Mouse (Mus musculus) neural tube, embryonic 13.5 days (tissue): ENCODE results near the gene Polm. TPM values are rescaled to one million over a fixed set of nuclear protein-coding genes. Genes with fewer than 3 reads are reported as not detected.
A peak's percentile ranks its signal among the peaks of the same experiment; 100 is the strongest.

ENCODE experiments used
- ATAC-seq: fragments of 200-750 bp; cut with Nextera tagmentation; 2 replicates; pipeline ENCODE4 v1.8.0; 2017; ENCODE audit warnings: low read depth, mild to moderate bottlenecking, moderate TSS enrichment, moderate library complexity
- H3K27ac ChIP-seq: fragments of 300-500 bp; sonication (generic); replicated peaks from 2 replicates; pipeline ENCODE4 v1.5.1; 2015; ENCODE audit warnings: moderate library complexity, mild to moderate bottlenecking, inconsistent platforms
- H3K27me3 ChIP-seq: fragments of 300-500 bp; sonication (generic); 2 replicates; pipeline ENCODE4 v1.6.1; 2015; ENCODE audit warnings: mild to moderate bottlenecking, inconsistent platforms
- H3K36me3 ChIP-seq: fragments of 300-500 bp; sonication (generic); 2 replicates; pipeline ENCODE4 v1.6.1; 2015; ENCODE audit warnings: mild to moderate bottlenecking, inconsistent platforms
- H3K4me1 ChIP-seq: fragments of 300-500 bp; sonication (generic); replicated peaks from 2 replicates; pipeline ENCODE4 v1.6.1; 2015; ENCODE audit warnings: inconsistent platforms
- H3K4me2 ChIP-seq: fragments of 300-500 bp; sonication (generic); 2 replicates; pipeline ENCODE4 v1.6.1; 2015; ENCODE audit warnings: inconsistent platforms, mild to moderate bottlenecking, moderate library complexity
- H3K4me3 ChIP-seq: fragments of 300-500 bp; sonication (generic); 2 replicates; pipeline ENCODE4 v1.5.1; 2015; ENCODE audit warnings: mild to moderate bottlenecking, inconsistent platforms
- H3K9ac ChIP-seq: fragments of 300-500 bp; sonication (generic); 2 replicates; pipeline ENCODE4 v1.6.1; 2015; ENCODE audit warnings: moderate library complexity, mild to moderate bottlenecking, inconsistent platforms
- H3K9me3 ChIP-seq: fragments of 300-500 bp; sonication (generic); 2 replicates; pipeline ENCODE4 v1.6.1; 2016; ENCODE audit warnings: inconsistent platforms
- WGBS: fragments of 180-500 bp; shearing (Covaris S2); methylation state at CpG from one replicate; pipeline ENCODE4 v1.1.7; 2015; 5-methylcytosine and 5-hydroxymethylcytosine counted together
- polyA plus RNA-seq: library from polyadenylated mRNA; unstranded; fragments of >200 nt; fragmentation: Nextera tagmentation; extraction: Ambion mirVana; gene quantifications from 2 replicates; pipeline ENCODE4 v1.2.1, GENCODE M21; 2015

The Polm gene
- polyA plus RNA-seq, 1 experiment from 2014 or later: 5.0 TPM

DNA sequence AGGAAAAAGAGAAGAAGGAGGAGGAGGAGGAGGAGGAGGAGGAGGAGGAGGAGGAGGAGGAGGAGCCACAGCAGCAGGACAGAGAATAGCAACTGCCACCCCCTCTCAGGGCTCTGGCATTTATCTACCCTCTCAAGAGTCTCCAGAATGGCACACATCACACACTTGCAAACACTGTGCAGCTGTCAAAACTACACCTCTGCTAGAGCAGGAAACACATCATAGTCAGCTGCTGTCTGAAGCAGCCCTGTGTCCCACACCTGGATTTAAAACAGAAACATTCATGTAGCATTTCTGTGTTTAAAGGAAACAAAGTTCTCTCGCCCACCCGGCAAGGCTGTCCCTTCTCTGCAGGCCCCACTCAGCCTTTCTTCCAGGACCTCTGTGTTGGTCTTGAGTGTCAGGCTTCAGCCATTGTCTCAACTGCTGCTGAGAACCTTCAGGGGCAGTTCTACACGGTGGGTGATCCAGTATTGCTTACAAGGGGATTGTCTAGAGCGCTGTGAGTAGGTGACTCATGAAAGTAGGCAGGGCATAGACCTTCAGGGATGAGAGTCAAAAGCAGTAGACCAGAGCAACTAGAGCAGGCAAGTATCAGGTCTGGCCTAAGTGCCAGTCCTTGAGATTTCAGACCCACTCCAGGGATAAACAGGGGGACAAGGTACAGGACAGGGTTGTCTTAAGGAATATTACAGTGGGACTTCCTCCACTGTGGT is 13.4 kb upstream of the Polm start:
- no peaks in the 10 kb centered on the region for H3K9me3 ChIP-seq
- no peak for ATAC-seq
- no peaks in the 10 kb centered on the region for H3K4me1 ChIP-seq
- WGBS: 71% methylated on average over 4 of the region's 4 CpGs
- H3K4me3 ChIP-seq: no peak overlapping the region
- H3K9ac ChIP-seq: no peak overlapping the region
- H3K27ac ChIP-seq: no peak overlapping the region
- no peaks in the 10 kb centered on the region for H3K36me3 ChIP-seq
- H3K4me2 ChIP-seq: no peak overlapping the region
- no peaks in the 10 kb centered on the region for H3K27me3 ChIP-seq

DNA sequence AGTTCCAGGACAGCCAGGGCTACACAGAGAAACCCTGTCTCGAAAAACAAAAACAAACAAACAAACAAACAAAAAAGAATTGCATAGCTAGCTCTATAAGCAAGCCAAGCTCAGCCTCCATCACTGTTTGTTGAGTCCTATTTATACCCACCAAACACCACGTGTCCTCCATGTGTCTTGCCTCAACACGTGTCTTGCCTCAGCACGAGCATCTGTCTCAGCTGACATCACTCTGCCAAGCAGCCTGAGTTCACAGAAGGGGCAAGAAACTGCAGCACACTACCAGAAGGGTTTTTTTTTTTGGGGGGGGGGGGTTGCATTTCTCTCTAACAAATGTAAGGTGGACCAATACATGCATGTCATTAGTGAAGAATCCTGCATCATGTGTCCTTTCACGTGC is 12.6 kb upstream of the Polm start:
- H3K4me2 ChIP-seq: no peak overlapping the region
- H3K4me1 ChIP-seq: no peaks in the 10 kb centered on the region
- H3K27ac ChIP-seq: no peak overlapping the region
- 66% methylated on average over 5 of the region's 5 CpGs for WGBS
- no peaks in the 10 kb centered on the region for H3K36me3 ChIP-seq
- no peak for ATAC-seq
- no peak overlapping the region for H3K4me3 ChIP-seq
- H3K9me3 ChIP-seq: no peaks in the 10 kb centered on the region
- no peak overlapping the region for H3K9ac ChIP-seq
- H3K27me3 ChIP-seq: no peaks in the 10 kb centered on the region

DNA sequence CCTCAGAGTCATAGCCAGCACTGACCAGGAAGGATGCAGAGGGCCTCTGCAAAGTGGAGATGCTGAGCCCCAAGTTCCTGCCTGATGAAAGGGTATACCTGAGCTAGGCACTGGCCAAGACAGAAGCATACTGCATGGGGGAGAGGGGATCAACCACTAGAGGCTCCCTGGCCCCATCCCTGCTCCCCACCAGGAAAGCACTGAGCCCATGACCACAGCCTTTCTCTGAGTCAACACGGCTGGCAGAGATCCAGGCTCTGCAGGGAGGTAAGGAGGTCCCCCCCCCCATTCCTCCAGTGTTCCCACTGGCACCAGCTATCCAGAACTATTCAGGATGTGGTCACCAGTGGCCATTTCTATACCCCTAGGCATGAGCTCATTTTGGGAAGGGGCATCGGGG is 11.5 kb upstream of the Polm start:
- ATAC-seq: 0 out of 2 replicates have a peak, but pooled peaks have one; percentile 19
- no peaks in the 10 kb centered on the region for H3K27me3 ChIP-seq
- WGBS: 76% methylated on average over 2 of the region's 2 CpGs

DNA sequence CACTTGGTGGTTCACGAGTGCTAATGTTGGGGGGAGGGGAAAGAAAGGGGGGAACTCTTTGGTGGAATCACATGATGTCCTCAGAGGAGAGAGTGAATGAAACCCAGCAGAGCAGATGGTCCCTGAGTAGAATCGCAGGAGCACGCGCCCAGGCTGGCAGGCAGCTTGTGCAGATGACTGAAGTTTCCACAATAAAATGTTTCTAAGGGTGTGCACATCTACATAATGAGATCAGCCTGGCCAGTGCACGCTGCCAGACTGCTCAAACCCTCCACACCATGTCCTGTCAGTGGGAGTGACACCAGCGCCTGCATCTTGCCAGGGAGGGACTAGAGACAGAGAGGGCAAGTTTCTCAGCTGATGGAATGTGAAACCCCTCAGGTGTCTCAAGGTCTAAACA is 10.9 kb upstream of the Polm start:
- Histone ChIP-seq H3K9ac (no peak overlapping the region), H3K27ac (no peak overlapping the region), H3K4me3 (no peak overlapping the region), H3K4me2 (no peak overlapping the region), H3K9me3 (no peaks in the 10 kb centered on the region), H3K27me3 (no peaks in the 10 kb centered on the region), H3K4me1 (no peaks in the 10 kb centered on the region), H3K36me3 (no peaks in the 10 kb centered on the region)
- peak; percentile 47; the same call in 1 of the 2 replicates for ATAC-seq
- 48% methylated on average over 6 of the region's 6 CpGs for WGBS

More for the DNA sequence above, 11.5 kb upstream of the Polm start:
- Histone ChIP-seq H3K4me2 (no peak overlapping the region), H3K4me1 (no peaks in the 10 kb centered on the region), H3K4me3 (no peak overlapping the region), H3K27ac (no peak overlapping the region), H3K36me3 (no peaks in the 10 kb centered on the region), H3K9me3 (no peaks in the 10 kb centered on the region), H3K9ac (no peak overlapping the region)

DNA sequence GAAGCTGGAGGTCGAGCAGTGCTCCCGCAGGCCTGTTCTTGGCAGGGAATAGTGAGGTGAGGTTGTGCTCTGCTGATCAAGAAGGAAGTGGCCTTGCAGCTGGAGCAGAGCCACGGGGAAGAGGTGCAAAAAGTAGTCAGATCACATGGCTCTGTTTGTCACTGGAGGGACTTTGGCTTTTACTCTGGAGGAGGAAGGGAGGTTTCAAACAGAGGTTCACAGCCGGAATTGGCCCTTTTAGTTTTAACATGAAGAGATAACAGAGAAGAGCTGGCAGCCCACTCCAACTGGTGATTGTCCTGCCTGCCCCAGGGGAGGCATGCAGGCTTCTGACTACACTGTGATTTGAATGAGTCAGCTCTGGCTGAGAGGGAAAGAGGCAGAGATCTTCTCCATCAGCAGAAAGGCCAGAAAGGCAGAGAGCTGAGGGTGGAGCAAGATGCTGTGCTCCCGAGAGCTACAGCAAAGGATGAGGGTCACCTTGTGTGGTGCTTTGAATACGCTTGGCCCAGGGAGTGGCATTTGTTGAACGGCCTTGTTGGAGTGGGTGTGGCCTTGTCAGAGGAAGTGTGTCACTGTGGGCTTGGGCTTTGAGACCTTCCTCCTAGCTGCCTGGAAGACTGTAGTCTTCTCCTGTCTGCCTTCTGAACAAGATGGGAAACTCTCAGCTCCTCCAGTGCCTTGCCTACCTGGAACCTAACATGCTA is 9.0 kb upstream of the Polm start:
- Histone ChIP-seq H3K4me3 (no peak overlapping the region), H3K27ac (no peak overlapping the region), H3K36me3 (no peaks in the 10 kb centered on the region), H3K4me1 (no peaks in the 10 kb centered on the region), H3K27me3 (no peaks in the 10 kb centered on the region), H3K9me3 (no peaks in the 10 kb centered on the region), H3K4me2 (no peak overlapping the region), H3K9ac (no peak overlapping the region)
- ATAC-seq: no peak
- WGBS: 78% methylated on average over 7 of the region's 7 CpGs

DNA sequence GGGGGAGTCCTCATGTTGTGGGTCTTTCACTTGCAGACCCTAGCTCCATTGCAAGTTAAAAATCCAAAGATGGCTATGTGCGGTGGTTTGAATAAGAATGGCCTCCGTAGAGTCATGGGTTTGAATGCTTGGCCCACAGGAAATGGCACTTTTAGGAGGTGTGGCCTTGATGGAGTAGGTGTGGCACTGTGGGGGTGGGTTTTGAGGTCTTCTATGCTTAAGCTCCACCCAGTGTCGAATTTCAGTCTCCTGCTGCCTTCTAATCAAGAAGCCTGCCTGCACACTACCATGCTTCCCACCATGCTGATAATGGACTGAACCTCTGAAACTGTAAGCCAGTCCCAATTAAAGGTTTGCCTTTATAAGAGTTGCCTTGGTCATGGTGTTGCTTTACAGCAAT is 5.3 kb upstream of the Polm start:
- H3K4me1 ChIP-seq: no peaks in the 10 kb centered on the region
- H3K4me2 ChIP-seq: no peak overlapping the region
- no peak for ATAC-seq
- no peak overlapping the region for H3K4me3 ChIP-seq
- no peaks in the 10 kb centered on the region for H3K9me3 ChIP-seq
- 82% methylated on average over 3 of the region's 3 CpGs for WGBS
- no peak overlapping the region for H3K9ac ChIP-seq
- no peaks in the 10 kb centered on the region for H3K27me3 ChIP-seq
- H3K27ac ChIP-seq: no peak overlapping the region
- H3K36me3 ChIP-seq: no peaks in the 10 kb centered on the region

DNA sequence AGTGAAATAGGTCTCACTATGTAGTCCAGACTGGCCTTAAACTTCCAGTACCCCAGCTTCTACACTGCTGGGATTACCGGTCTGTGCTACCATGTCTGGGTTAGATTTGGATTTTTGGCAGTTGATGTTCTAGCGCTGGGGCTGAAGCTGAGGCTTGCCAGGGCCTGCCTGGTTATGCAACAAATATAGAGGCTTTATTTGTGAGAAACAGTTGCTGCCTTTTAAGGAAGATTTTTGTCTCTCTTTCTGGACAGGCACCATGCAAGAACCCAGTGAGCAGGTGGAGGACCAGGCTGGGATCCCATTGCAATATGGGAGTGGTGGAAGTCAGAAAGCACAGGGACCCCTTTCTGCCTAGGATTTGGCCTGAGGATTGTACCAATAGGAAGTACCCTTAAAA is 3.9 kb upstream of the Polm start:
- no peak for ATAC-seq
- Histone ChIP-seq H3K9ac (no peak overlapping the region), H3K4me3 (no peak overlapping the region), H3K27me3 (no peaks in the 10 kb centered on the region), H3K36me3 (no peaks in the 10 kb centered on the region), H3K27ac (no peak overlapping the region), H3K4me2 (no peak overlapping the region), H3K9me3 (no peaks in the 10 kb centered on the region), H3K4me1 (peaks cover 6% of the 10 kb centered on the region)
- WGBS: 97% methylated on average over 2 of the region's 2 CpGs

DNA sequence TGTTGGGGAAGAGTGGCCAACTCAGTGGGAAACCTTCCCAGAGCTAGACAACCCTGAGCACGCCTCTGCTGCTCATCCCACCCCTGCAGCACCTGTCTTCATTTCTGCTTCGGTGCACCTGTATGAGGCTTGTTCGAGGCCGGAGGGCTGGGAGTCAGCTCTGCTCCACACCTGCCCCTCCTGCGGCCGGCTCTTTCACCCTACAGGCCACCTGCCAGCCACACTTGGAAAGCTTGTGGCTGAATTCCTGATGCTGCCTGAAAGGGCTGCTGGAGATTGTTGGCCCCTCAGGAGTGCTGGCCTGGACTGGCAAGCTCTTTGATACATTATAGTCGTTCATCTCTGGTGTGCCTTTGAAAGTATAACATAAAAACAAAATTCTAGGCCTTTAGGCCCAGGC is 2.5 kb upstream of the Polm start:
- Histone ChIP-seq H3K4me3 (no peak overlapping the region), H3K9ac (no peak overlapping the region), H3K4me2 (no peak overlapping the region), H3K36me3 (no peaks in the 10 kb centered on the region), H3K9me3 (no peaks in the 10 kb centered on the region), H3K4me1 (peaks cover 13% of the 10 kb centered on the region), H3K27me3 (no peaks in the 10 kb centered on the region), H3K27ac (no peak overlapping the region)
- no peak for ATAC-seq
- WGBS: 87% methylated on average over 7 of the region's 7 CpGs

DNA sequence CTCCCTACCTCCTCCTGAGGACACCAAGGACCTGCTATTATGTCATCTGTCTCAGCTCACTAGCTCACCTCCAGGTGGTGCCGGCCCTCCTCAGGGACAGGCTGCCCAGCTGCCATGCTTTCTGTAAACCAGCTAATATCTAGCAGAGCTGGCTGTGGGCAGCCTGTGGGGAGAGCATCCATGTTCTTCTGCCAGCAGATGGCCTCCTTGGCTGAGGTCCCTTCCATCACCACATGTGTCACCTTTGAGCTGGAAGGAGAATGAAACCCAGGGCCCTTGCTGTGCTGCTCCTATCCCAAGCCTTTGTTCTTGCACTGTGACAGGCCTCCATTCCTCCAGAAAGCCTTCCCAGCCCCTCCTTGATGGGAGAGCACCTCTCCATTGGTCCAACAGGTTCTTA is 1.7 kb downstream of the Polm start:
- no peak overlapping the region for H3K9ac ChIP-seq
- no peak overlapping the region for H3K4me3 ChIP-seq
- no peaks in the 10 kb centered on the region for H3K27me3 ChIP-seq
- no peaks in the 10 kb centered on the region for H3K9me3 ChIP-seq
- WGBS: 60% methylated on average over 1 of the region's 1 CpGs
- H3K4me2 ChIP-seq: no peak overlapping the region
- no peak overlapping the region for H3K27ac ChIP-seq
- H3K36me3 ChIP-seq: peaks cover 19% of the 10 kb centered on the region
- ATAC-seq: no peak
- peaks cover 13% of the 10 kb centered on the region for H3K4me1 ChIP-seq

DNA sequence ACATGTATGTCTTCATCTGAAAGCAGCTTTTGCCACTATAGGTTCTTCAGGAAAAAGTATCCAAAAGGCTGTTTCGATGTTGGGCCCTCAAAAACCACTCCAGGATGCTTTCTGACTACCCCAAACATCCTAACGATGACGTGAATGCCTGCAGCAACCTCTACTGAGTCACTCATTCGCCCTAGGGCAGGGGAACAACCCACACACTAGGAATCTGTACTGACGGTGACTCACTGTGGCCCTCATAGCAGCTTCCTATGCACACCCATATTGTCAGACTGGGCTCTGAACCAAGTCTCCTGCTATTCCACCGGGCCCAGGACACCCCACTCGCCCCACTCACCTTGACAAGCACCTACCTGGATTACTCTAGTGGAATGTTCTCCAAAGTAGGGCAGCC is 2.8 kb downstream of the Polm start:
- Histone ChIP-seq H3K27ac (no peak overlapping the region), H3K9me3 (no peaks in the 10 kb centered on the region), H3K27me3 (no peaks in the 10 kb centered on the region), H3K4me2 (no peak overlapping the region), H3K4me1 (peaks cover 13% of the 10 kb centered on the region), H3K36me3 (peaks cover 26% of the 10 kb centered on the region), H3K9ac (no peak overlapping the region), H3K4me3 (no peak overlapping the region)
- ATAC-seq: no peak
- 91% methylated on average over 7 of the region's 7 CpGs for WGBS

DNA sequence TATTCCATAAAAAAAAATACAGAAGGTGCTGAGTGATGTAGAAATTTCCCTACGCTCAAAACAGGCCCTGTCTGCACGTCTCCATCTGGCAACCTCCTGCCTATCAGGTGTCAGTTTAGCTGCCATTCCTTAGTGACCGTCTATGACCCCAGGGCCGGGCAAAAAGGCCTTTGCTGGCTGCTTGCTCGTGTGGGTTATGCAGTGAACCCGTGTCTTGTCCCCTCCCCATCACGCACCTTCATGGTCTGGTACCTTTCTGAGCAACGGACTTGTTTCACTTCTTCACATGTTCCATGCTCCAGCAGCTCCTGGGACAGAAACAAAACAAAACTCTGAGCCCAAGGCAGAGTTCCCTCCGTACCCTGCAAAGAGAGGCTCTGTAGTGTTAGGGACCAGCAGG is 3.3 kb downstream of the Polm start:
- Histone ChIP-seq H3K36me3 (peaks cover 31% of the 10 kb centered on the region), H3K4me1 (peaks cover 13% of the 10 kb centered on the region), H3K27ac (no peak overlapping the region), H3K4me2 (no peak overlapping the region), H3K27me3 (no peaks in the 10 kb centered on the region), H3K9me3 (no peaks in the 10 kb centered on the region), H3K9ac (no peak overlapping the region), H3K4me3 (no peak overlapping the region)
- no peak for ATAC-seq
- WGBS: 84% methylated on average over 9 of the region's 9 CpGs

DNA sequence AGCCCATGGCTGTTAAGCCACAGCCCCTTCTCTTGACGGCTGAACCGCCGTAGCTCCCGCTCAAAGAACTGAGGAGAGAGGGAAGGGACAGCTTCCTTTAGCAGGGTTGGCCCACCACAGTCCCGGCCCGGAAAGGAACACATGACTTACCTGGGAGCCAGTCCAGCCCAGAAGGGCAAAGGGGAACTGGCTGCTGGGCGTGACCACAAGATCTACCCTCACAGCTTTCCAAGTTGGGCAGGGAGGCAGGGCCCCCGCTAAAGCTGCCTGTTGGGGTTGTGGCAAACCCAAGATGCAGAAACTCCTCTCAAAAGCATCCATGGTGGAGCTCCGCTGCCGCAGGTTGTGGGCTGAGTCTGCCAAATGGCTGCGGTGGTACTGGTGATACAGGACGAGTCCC is 8.5 kb downstream of the Polm start:
- 95% methylated on average over 12 of the region's 12 CpGs for WGBS
- no peaks in the 10 kb centered on the region for H3K4me1 ChIP-seq
- no peak overlapping the region for H3K4me2 ChIP-seq
- H3K4me3 ChIP-seq: no peak overlapping the region
- peaks cover 48% of the 10 kb centered on the region for H3K36me3 ChIP-seq
- no peak for ATAC-seq
- no peak overlapping the region for H3K27ac ChIP-seq
- H3K9me3 ChIP-seq: no peaks in the 10 kb centered on the region
- H3K9ac ChIP-seq: no peak overlapping the region
- H3K27me3 ChIP-seq: no peaks in the 10 kb centered on the region
